Mouse (Mus musculus) cerebellum, postnatal 14 days (tissue): Measurements from ENCODE around the gene Commd2.

Experiments used
- DNase-seq, 2 experiments: peaks; one replicate each; pipeline ENCODE4 v3.0.0; 2021; ENCODE audit warnings: mixed read lengths in 2 of 2

The Commd2 gene

GRCm38 (mm10) chr3:57651231-57651864 is at the start of gene Commd2:
Commd2 (minus strand) TSS chr3:57651715.
- peak; percentile 96 for DNase-seq

DNA sequence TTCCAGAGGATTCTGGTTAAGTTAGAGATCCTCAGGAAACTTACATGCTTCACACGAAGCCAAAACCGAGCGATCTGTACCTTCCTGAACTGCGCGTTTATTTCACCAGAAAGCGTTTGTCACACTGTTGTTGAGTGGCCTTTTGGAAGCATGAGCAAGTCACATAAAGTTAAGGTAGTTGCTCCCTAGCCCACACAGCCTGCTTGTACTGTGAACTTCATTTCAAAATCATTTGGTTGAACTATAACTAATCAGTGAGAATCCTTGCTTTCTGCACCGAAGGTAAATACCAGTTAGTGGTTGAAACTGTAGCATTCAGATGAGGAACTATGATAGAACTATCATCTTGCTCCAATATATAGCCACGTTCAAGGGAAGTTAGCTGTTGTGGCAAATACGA is 45.3 kb upstream of the Commd2 start:
- no peak for DNase-seq

- DNase-seq: no peak
Measured at GRCm38 (mm10) chr3:57696249-57696648, 44.7 kb upstream of the Commd2 start.

DNA sequence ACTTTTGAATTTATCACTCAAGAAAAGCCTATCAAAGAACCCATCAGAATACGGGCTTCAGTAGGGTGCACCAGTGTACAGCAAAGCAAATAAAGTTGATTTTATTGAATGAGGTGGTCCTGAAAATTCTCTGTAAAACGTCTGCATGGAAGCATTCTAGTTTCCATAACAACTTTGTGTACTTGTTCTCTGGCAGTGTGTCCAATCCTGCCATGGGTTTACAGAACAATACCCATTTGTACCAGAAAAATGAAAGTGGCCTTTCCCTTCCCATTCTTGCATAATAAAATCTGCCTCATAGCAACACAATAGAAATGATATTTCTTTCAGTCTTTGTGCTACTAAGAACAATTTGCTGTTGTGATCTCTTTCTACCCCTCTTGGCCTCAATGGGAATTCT is 41.2 kb upstream of the Commd2 start, which contains the start of gene Ankub1:
TSS of gene Ankub1 (minus strand) at position 81 of the 400 bp plus-strand sequence.
- no peak for DNase-seq

DNA sequence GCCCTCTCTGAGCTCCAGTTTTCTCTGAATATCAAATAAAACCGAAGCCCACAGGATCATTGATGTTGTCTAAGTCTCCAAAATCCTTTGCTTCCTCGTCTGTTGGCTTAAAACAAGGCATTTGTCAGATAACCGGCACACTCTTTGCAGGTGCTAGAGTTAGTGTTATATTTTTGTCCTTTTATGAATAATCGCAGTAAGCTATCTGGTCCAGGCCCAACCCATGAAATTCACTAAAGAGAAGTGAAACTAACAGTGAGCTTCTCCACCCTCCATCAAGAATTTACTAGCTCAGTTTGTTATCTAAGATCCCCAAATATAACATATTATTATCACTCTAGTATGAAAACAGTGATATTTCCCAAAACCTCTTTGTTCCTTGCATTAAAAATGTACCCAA is 40.3 kb upstream of the Commd2 start:
- no peak for DNase-seq

DNA sequence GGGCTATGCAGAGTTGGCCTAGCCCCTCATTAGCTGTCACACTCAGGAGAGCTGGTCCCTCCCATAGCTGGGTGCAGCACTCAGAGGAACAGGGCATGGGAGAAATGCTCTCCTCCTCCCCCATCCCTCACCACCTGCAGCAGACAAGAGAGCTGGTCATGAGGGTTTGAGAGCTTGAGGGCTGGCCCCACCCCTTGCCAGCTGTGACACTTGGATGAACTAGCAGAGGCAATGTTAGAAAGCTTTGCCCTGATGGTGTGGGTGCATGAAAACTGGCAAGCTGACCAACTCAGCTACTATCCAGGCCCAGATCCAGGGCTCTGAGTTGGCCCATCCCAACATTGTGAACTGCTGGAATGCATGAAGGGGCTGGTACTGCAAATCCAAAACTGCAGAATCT is 26.3 kb upstream of the Commd2 start:
- DNase-seq: no peak

DNA sequence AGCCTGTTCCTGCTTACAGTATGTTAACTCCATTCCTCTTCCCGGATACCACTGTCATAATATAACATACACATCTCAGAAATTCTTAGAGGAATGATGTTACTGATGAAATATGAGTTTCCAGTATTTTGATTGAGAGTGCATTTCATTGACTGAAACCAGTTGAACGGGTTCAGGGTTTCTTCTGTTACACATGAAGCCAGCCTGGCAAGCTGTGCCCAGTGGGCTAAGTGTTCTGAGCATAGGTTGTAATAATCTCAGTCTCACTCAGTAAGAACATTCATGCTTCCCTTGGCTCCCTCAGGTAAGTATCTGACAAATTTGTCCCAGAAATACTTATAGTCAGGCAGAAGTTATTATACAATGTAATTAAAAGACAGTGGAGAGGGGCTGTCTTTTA is 22.6 kb upstream of the Commd2 start:
- DNase-seq: no peak

GRCm38 (mm10) chr3:57673586-57673985 is 22.1 kb upstream of the Commd2 start:
- DNase-seq: no peak

DNA sequence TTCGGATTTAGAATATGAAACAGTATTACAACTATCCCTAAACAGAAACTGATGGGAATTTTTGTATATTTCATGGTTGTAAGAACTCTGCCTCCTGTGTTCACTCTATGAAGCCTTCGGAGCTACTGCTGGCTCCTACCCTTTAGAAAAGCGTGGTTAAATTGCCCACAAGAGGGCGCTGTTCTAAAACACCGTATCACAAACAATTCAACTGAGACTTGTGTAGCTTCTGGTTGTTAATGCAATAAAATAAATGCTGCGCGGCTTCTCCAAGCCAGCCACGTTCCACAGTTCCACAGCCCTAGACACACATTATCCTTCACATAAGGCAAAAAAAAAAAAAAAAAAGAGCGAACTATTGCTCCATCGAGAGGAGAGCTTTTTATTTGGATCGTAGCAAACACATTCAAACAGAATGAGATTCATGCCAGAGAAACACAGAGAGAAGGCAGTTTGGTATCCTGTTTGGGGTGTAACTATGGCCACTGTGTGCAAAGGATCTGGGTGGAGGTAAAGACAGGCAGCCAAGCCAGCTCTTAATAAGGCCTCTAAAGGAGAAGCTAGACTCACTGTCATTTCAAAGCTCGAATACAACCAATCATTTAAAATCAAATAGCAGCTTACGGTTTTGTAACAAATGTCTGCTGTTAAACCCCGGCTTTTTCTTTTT is 15.7 kb upstream of the Commd2 start:
- peak; percentile 82 to 85 for DNase-seq

DNA sequence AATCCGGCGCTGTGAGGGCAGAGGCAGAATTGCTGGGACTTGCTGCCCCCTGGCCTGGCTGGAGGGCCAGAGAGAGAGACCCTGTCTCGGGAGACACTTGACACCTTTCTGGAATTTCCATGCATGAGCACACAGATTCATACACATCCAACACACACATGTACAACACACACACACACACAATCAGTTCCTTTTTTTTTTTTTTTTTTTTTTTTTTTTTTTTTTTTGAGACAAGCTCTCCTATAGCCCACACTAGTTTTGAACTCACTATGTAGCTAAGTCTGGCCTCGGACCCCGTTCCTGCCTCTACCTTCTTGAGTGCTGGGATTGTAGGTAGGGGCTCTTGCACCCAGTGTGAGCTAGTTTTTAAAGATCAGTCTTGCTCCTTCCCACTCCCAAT is 14.4 kb upstream of the Commd2 start:
- no peak for DNase-seq

- no peak for DNase-seq
Measured at GRCm38 (mm10) chr3:57664682-57665081, 13.2 kb upstream of the Commd2 start.

DNA sequence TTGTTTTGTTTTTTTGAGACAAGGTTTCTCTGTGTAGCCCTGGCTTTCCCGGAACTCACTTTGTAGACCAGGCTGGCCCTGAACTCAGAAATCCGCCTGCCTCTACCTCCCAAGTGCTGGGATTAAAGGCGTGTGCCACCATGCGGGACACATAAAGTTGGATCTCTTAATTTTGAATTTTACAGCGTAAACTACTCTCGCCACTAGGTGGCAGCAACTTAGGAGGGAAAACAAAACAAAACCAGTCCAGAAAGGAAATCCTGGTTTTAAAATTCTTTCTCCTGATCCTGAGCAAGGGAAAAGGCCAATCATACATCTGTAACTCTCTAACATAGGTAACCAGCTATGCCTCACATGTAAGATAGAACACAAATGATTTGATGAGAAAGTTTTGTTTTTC is 12.2 kb upstream of the Commd2 start:
- peak; percentile 66 to 71 for DNase-seq

GRCm38 (mm10) chr3:57658608-57659007 is 7.1 kb upstream of the Commd2 start:
- DNase-seq: no peak

DNA sequence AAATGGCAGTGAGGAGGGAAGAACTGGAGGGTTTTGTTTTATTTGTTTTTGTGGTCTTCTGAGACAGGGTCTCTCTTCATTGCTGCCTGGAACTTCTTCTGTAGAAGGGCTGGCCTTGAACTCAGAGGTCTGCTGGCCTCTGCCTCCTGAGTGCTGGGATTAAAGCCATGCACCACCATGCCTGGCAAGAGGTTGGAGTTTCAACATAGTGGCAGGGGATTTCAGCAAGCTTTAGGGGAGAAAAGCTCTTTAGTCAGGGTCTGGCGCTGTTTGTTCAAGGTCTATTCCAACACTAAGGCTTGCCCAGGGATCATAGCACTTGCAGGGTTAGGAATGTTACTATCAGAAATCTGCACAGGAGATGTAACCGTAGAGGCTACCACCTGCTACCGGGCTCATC is 2.1 kb upstream of the Commd2 start:
- DNase-seq: no peak

DNA sequence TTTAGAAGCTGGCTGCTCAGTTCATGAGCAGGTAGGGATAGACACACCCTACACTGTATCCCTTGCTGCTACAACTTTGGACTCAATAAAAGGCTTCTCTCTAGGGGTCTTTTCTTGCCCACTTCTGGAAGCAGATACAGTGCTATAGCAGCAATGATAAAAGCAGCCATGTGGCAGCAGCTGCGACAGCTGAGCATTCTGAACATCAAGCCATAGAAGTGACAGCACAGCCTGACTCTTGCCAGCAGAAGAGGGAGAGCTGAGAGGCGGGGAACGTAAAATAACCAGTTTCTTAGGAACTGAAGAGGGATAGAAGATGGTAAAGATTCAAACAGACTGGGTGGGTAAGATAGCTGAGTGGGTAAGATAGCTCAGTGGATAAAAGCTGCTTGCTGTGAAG is 970 bp upstream of the Commd2 start:
- no peak for DNase-seq

- no peak for DNase-seq
Measured at GRCm38 (mm10) chr3:57651865-57652259, 347 bp upstream of the Commd2 start.

DNA sequence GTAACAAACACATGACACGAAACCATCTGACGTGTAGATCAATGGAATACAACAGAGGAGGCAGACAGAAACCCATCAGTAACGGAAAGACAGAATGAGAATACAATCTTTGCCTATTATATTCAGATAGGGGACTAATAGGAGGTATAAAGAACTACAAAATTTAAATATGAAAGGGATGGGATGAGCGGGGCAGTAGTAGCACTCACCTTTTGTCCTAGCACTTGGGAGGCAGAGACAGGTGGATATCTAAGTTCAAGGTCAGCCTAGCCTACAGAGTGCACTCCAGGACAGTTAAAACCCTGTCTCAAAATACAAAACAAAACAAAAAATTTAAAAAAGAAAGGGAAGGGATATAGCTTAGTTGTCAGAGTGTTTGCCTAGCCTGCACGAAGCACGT is 8.3 kb downstream of the Commd2 start:
- no peak for DNase-seq

GRCm38 (mm10) chr3:57637596-57637995 is 13.9 kb downstream of the Commd2 start:
- DNase-seq: no peak

DNA sequence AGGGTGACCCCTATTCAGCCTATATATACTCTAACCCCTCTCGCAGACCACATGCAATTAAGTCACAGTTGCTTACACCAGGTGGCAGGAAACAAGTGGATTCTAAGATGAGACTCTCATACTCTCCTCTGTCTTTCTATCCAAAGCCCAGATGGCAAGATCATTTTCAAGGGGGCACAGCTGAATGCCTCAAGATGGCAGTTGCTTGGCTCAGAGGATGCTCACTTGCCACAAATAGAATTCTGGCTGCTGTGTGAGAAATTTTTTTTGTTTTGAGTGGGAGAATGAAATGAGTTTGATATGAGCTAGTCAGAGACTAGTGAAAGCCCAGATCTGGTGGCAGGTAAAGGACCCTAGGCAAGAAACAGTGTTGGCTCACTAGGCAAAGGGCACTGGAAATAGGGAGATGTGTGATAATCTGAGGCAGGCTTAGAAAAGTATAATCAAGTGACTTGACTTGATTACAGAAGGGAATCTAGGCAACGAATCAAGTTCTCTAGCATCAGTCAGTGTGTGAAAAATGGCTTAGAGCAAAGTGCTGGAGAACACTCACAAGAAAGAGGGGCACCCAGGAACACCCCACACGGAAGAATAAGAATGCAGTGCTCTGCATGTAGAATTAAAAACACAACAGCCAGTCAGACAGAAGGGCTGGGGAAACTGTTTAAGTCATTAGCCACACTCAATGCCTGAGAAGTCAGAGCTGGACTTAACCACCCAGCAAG is 16.6 kb downstream of the Commd2 start:
- DNase-seq: no peak

- no peak for DNase-seq
Measured at GRCm38 (mm10) chr3:57626954-57627513, 24.5 kb downstream of the Commd2 start.

- peak; percentile 80 to 85 for DNase-seq
Measured at GRCm38 (mm10) chr3:57625275-57625997, 26.1 kb downstream of the Commd2 start.

GRCm38 (mm10) chr3:57619718-57620117 is 31.8 kb downstream of the Commd2 start:
- peak in 1 of 2 experiments; percentile 7 for DNase-seq

DNA sequence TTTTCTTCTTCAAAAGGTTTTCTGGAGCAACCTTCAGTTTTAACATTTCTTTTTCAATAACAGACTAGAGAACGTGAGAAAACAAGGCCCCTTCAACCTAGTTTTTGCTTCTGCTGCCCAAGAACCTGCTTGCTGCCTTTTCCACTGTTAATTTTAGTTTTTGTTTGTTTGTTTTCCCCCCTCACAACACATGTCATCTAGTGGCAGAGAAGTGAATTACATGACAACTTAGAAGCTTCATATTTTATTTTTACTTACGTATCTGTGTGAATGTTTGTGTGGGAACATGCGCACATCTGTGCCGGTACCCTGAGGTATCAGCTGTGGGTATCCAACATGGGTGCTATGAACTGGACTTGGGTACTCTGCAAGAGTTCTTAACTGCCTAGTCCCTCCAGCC is 35.9 kb downstream of the Commd2 start:
- DNase-seq: no peak
